Mouse (Mus musculus): ENCODE data around the gene Tmc6.
A peak's percentile ranks its signal among the peaks of the same experiment; 100 is the strongest.
"Not testable (repeated sequence)": the region's sequence is repeated elsewhere in the genome, so short reads cannot be mapped to it uniquely, and the experiment has no call there.

Gene Tmc6

DNA sequence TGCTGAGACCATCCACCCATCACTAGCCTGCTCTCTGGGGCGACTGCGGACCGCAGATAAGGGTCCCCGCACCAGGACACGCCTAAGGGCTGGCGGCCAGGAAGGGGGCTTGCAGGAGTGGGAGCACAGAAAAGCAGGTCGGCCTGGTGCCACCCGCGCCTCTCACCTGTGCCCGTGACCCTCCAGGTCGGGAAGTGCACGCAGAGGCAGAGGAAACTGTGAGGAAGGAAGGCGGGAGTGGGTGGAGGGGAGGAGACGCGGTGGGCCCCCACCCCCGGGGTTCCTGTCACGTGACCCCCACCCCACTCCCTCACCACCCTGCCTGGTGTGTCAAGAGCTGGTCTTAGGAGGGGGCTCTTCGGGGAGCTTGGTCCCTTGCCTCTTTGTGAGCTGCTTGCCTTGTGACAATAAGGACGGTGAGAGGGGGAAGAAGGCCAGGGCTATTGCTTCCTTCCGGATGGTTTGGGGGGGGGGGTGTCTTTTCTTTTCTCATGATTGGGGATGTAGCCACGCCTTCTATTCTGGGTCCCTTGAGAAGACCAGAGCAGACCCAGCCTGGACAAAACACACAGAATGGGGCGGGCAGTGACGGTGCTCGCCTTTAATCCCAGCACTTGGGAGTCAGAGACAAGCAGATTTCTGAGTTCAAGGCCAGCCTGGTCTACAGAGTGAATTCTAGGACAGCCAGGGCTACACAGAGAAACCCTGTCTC, at the start of gene Tmc6, which contains the start of gene Tmc8:
TSS of gene Tmc6 (minus strand) at position 206 of the 712 bp plus-strand sequence.
TSS of gene Tmc8 (plus strand) at position 84 of the 712 bp plus-strand sequence.
- DNase-seq (ENCODE audit: low spot score) = no peak

- DNase-seq (ENCODE audit: low spot score) = no peak
Observed at GRCm38 (mm10) chr11:117830401-117830800, 48.4 kb upstream of the Tmc6 start.

GRCm38 (mm10) chr11:117829671-117830215, 47.7 kb upstream of the Tmc6 start:
- DNase-seq (ENCODE audit: low spot score) = no peak

DNA sequence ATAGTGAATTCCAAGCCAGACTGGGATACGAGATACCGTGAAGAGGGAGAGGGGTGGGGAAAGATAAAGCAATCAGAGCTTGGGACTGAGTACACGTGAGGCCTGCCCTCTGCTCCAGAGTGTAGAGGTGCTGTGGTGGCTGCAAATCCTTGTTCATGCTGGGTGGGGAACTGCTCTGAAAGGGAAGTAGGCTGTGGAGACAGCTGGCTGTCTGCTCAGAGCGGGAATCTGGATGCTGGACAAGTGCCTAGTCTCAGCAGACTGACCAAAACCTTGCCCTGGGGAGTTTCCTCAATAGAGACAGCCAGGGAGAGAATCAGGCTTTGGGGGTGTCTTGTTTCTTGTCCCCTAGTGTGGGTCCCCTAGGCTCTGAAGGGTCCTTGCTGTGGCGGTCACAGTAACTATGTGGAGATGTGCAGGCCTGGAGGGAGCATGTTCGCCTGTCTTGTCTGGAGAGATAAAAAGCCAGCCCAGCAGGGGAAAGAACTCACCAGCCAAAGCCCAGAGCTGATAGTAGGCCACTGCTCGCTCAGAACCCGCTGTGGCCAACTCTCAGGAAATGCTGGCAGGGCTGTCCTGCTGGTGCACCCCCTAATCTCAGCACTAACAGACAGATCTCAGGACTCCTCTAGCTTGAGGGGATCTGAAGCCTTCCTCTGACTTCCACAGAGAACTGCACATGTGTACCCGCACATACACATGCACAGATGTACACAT, 47.0 kb upstream of the Tmc6 start:
- DNase-seq (ENCODE audit: low spot score) = no peak

DNA sequence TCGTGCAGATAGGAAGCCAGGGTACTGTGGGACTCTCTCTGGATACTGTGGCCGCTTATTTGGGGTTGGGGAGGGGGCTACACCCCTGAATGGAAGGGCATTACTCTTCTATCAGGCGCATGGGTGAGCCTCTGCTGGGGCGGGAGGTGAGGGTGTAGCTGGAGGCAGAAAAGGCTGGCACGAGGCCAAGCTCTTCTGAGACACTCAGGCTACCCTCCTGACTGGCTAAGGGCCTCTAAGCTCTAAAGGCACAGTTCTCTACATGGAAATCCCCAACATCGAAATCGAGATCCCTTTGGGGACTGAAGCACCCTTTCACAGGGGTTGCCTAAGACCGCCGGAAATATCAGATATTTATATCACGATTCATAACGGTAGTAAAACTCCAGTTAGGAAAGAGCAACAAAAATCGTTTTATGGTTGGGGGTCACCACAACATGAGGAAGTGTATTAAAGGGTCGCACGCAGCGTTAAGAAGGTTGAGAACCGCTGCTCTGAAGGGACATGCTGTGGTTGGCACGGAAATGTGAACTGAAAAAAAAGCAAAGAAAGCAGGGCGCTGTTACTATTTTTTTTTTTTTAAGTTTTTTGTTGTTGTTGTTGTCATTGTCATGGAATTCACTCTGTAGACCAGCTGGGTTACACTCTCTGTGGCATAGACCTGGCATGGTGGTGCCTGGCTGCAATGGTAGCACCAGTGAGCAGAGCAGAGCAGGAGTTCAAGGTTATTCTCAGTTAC, 46.3 kb upstream of the Tmc6 start:
- DNase-seq (ENCODE audit: low spot score) = no peak

DNA sequence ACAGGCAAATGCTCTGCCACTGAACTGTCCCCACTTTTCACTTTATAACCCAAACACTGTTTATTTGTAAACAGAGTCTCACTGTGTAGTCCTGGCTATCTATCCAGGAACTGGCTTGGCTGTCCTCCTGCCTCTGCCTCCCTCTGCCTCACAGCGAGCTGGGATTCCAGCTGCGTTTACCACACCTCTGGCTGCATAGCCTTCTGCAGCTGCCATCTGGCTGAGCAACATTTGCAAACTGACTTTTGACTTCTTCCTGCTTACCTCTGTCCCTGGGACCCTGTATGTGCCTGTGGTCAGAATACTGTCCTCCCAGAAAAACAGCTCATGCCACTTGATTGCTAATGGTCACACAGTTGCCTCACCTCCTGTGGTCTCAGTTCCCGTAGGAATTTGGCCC, 45.4 kb upstream of the Tmc6 start:
- DNase-seq (ENCODE audit: low spot score) = no peak

DNA sequence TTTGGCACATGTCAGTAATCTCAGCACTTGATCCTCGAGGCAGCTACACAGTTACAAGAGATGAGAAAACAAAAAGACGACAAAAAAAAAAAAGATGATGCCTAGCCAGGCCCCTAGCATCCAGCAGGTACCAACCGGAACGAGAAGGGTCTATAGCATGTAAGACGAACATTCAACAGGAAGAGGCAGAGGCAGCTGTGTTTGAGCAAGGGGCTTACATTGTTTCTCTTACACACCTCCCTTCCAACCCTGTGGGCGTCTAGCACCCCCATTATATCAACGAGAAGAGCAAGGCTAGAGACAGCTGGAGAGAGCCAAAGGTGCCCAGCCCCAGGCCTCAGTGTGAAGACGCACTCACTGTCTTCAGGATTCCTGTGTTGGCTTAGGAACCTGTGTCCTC, 44.9 kb upstream of the Tmc6 start:
- no peak for DNase-seq (ENCODE audit: low spot score)

- no peak for DNase-seq (ENCODE audit: low spot score)
Observed at GRCm38 (mm10) chr11:117826164-117826563, 44.2 kb upstream of the Tmc6 start.

GRCm38 (mm10) chr11:117825333-117826101, 43.5 kb upstream of the Tmc6 start, which contains the start of the genes Afmid and Tk1:
TSS of gene Afmid (plus strand) at chr11:117825924.
TSS of gene Tk1 (minus strand) at chr11:117826092.
- DNase-seq (ENCODE audit: low spot score) = no peak

DNA sequence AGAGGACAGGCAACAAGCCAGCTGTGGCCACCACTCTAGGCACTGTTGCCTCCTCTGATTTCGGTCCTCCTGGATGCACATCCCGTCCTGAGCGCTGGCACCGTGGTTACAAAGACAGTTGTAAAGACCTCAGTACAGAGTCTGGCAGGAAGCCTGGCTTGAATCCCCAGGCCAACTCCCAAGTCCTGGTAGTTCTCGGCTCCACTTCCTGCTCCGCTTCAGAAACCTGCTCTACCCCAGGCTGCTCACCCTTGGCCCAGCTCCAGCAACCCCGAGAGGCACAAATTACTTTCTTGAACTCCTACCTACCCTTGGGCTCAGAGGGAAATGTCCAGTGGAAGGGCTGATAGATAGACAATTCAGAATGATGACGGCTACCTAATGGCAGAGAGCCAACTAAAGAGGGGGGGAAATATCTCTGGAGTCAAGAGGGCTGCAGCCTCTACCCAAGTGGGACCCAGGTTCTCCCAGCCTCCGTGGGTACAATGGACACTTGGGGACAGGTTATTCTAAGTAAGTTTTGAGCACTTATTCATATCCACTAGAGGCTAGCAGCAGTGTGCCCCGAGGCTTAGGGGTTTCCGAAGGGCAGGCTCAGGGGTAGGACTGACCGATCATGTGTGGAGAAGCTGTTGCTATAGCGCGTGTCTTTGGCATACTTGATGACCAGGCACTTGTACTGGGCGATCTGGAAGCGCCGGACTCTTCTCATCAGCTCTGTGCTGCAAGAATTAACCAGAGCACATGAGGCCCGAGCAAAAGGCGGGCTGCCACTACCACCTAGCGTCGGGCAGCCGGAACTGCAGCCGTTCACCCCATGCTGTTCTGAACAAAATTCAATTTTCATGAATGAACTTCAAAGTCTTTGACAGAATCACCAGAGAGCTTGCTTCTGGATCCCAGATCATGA, 42.3 kb upstream of the Tmc6 start:
- peak; percentile 86 for DNase-seq (ENCODE audit: low spot score)

- no peak for DNase-seq (ENCODE audit: low spot score)
Observed at GRCm38 (mm10) chr11:117823411-117823810, 41.4 kb upstream of the Tmc6 start.

DNA sequence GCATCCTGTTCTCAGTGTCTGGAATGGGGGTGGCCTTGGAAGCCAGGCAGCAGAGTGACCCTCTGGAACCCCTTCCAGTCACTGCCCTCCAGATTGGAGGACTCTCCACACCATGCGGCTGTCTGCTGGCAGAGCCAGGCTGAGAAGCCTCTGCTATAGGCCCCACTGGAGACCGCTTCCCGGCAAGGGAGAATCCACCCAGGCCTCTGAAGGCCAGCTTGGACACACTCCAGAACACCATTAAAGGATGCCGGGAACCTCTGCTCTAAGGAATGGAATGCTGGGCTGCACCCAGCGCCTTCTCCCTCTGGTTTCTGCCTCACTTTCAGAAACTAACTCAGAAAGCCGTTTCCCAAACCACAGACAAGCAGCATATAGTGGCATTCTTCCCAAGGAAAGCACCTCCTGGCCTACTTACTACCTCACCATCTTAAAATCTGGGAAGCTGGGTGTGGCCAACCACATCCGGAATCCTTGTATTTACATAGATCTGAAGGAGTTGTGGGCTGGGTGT, 40.8 kb upstream of the Tmc6 start:
- no peak for DNase-seq (ENCODE audit: low spot score)

- no peak for DNase-seq (ENCODE audit: low spot score)
Observed at GRCm38 (mm10) chr11:117821868-117822267, 39.9 kb upstream of the Tmc6 start.

DNA sequence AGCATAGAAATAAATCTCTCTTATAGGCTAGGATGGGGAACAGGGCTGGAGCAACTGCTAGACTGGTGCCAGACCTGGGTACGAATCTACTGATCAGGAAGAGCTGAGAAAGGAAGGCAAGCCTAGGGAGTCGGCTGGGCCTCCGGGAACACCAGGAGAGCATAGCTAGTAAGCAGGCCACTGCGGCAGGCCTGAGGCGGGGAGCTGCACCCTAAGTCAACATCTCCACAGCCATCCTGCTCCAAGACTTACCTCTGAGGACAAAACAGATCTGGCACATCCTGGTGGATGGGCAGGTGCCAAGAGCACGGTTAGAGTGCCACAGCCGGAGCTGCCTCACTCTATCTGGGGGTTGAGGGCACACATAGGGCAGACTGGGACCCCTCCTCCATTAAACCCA, 38.2 kb upstream of the Tmc6 start:
- no peak for DNase-seq (ENCODE audit: low spot score)

GRCm38 (mm10) chr11:117819095-117819494, 37.1 kb upstream of the Tmc6 start:
- no peak for DNase-seq (ENCODE audit: low spot score)

DNA sequence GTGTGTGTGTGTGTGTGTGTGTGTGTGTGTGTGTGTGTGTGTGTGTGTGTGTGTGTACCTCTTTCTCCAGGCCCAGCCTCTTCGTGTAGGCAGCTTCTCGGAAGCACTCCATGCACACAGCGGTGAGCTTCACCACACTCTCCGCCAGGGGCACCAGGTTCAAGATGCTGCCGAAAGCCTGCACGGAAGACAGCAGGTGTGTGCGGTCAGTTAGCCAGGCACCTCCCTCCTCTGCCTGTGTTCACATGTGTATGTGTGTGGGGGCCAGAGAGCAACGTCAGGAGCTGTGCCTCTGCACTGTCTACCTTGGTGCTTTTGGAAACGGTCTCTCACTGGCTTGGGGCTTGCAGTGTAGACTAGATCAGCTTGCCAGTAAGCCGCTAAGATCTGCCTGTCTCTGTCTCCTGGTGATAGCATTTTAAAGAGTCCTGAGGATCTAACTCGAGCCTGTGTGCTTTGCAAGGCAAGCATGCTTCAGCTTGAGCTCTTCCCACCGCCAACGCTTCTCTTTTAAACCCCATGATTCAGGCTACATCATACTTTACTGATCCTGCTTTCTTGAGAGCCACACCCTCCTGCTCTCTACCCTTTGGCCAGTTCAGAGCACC, 34.5 kb upstream of the Tmc6 start:
- no peak for DNase-seq (ENCODE audit: low spot score)

- not testable (repeated sequence) for DNase-seq (ENCODE audit: low spot score)
Observed at GRCm38 (mm10) chr11:117815850-117816249, 33.9 kb upstream of the Tmc6 start.

DNA sequence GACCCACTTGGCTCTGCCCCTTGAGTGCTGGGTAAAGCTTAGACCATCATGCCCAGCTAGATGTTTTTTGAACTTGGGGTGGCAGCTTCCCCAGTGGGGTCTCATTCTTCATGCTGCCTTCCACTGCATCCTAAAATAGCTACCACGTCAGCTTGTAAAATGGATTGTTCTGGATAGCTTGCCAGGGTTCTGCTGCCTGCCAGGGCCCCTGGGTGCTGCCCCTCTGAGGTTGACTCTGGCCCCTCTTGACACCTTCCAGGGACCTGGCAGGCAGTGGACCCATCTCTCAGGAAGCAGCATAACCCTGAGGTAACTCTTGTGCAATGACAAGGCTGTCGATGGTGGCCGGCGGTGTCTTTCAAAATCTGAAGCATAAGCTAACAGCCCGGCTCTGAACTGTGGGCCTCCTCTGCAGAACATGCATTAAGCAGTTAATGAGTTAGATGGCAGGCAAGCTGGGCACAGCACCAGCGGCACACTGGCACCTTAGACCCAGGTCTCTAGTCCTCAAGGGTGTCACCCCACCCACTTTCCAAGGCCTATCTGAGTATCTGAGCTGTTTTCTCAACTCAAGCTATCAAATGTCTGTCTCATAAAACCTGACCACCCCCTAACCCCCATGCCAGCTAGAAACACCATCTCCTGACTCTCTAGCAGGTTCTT, 32.8 kb upstream of the Tmc6 start:
- DNase-seq (ENCODE audit: low spot score) = no peak

- DNase-seq (ENCODE audit: low spot score) = no peak
Observed at GRCm38 (mm10) chr11:117813867-117814266, 31.9 kb upstream of the Tmc6 start.
